Mouse (Mus musculus) kidney, embryonic 15.5 days (tissue): ENCODE results near the gene Lrrc3. TPM values are rescaled to one million over a fixed set of nuclear protein-coding genes. Genes with fewer than 3 reads are reported as not detected.

Source experiments
- ATAC-seq: fragments of 200-750 bp; cut with Nextera tagmentation; replicated peaks from 2 replicates; pipeline ENCODE4 v1.8.0; 2017; ENCODE audit warnings: moderate TSS enrichment; ENCODE audit not compliant: low FRiP score
- H3K27ac ChIP-seq: fragments of 300-500 bp; sonication (generic); 2 replicates; pipeline ENCODE4 v1.5.1; 2015; ENCODE audit warnings: mild to moderate bottlenecking, inconsistent platforms
- H3K27me3 ChIP-seq: fragments of 300-500 bp; sonication (generic); 2 replicates; pipeline ENCODE4 v1.6.1; 2015; ENCODE audit warnings: inconsistent platforms
- H3K36me3 ChIP-seq: fragments of 300-500 bp; sonication (generic); 2 replicates; pipeline ENCODE4 v1.6.1; 2015; ENCODE audit warnings: inconsistent platforms
- H3K4me1 ChIP-seq: fragments of 300-500 bp; sonication (generic); 2 replicates; pipeline ENCODE4 v1.6.1; 2015; ENCODE audit warnings: inconsistent platforms
- H3K4me2 ChIP-seq: fragments of 300-500 bp; sonication (generic); 2 replicates; pipeline ENCODE4 v1.6.1; 2015; ENCODE audit warnings: moderate library complexity, mild to moderate bottlenecking, inconsistent platforms
- H3K4me3 ChIP-seq: fragments of 300-500 bp; sonication (generic); replicated peaks from 2 replicates; pipeline ENCODE4 v1.5.1; 2015; ENCODE audit warnings: mild to moderate bottlenecking, inconsistent platforms
- H3K9ac ChIP-seq: fragments of 300-500 bp; sonication (generic); 2 replicates; pipeline ENCODE4 v1.6.1; 2015; ENCODE audit warnings: mild to moderate bottlenecking, inconsistent platforms
- H3K9me3 ChIP-seq: fragments of 300-500 bp; sonication (generic); replicated peaks from 2 replicates; pipeline ENCODE4 v1.6.1; 2016; ENCODE audit warnings: inconsistent platforms
- WGBS: fragments of 180-500 bp; shearing (Covaris S2); methylation state at CpG from one replicate; pipeline ENCODE4 v1.1.7; 2015; ENCODE audit warnings: mixed read lengths; 5-methylcytosine and 5-hydroxymethylcytosine counted together
- polyA plus RNA-seq: library from polyadenylated mRNA; unstranded; fragments of >200 nt; fragmentation: Nextera tagmentation; extraction: Ambion mirVana; gene quantifications from 2 replicates; pipeline ENCODE4 v1.2.1, GENCODE M21; 2015

Lrrc3 gene
- polyA plus RNA-seq, 1 experiment from 2014 or later, result 4.8 TPM

GRCm38 (mm10) chr10:77900903-77901818, 1.2 kb downstream of the Lrrc3 start:
- H3K4me1 ChIP-seq, result peaks cover 13% of the 10 kb centered on the region
- H3K36me3 ChIP-seq, result no peaks in the 10 kb centered on the region
- peak overlapping the region; percentile 68 for H3K4me3 ChIP-seq
- H3K4me2 ChIP-seq, result peak overlapping the region; percentile 80
- H3K9ac ChIP-seq, result peak overlapping the region; percentile 61
- no peaks in the 10 kb centered on the region for H3K9me3 ChIP-seq
- 0 out of 2 replicates have a peak, but pooled peaks cover 6% of the 10 kb centered on the region for H3K27me3 ChIP-seq
- no peak for ATAC-seq
- 82% methylated on average over 27 of the region's 27 CpGs for WGBS
- no peak overlapping the region for H3K27ac ChIP-seq

- Histone ChIP-seq H3K27me3 (0 out of 2 replicates have a peak, but pooled peaks cover 6% of the 10 kb centered on the region), H3K27ac (no peak overlapping the region), H3K9me3 (no peaks in the 10 kb centered on the region), H3K4me3 (no peak overlapping the region), H3K4me1 (peaks cover 13% of the 10 kb centered on the region), H3K9ac (no peak overlapping the region), H3K4me2 (no peak overlapping the region), H3K36me3 (no peaks in the 10 kb centered on the region)
- no peak for ATAC-seq
- 80% methylated on average over 7 of the region's 7 CpGs for WGBS
Measured at GRCm38 (mm10) chr10:77900126-77900525, 2.2 kb downstream of the Lrrc3 start.

GRCm38 (mm10) chr10:77895562-77895961, 6.8 kb downstream of the Lrrc3 start:
- H3K27me3 ChIP-seq, result no peaks in the 10 kb centered on the region
- no peaks in the 10 kb centered on the region for H3K36me3 ChIP-seq
- H3K9me3 ChIP-seq, result no peaks in the 10 kb centered on the region
- ATAC-seq, result no peak
- H3K27ac ChIP-seq, result no peak overlapping the region
- no peak overlapping the region for H3K4me3 ChIP-seq
- WGBS, result 60% methylated on average over 5 of the region's 5 CpGs
- H3K9ac ChIP-seq, result no peak overlapping the region
- H3K4me1 ChIP-seq, result no peaks in the 10 kb centered on the region
- H3K4me2 ChIP-seq, result no peak overlapping the region

GRCm38 (mm10) chr10:77890987-77891565, 11.3 kb downstream of the Lrrc3 start:
- Histone ChIP-seq H3K4me1 (no peaks in the 10 kb centered on the region), H3K27ac (no peak overlapping the region), H3K9ac (no peak overlapping the region), H3K36me3 (no peaks in the 10 kb centered on the region), H3K27me3 (no peaks in the 10 kb centered on the region), H3K4me3 (no peak overlapping the region), H3K9me3 (no peaks in the 10 kb centered on the region), H3K4me2 (no peak overlapping the region)
- no peak for ATAC-seq
- WGBS, result 85% methylated on average over 8 of the region's 8 CpGs

GRCm38 (mm10) chr10:77886007-77886747, 16.2 kb downstream of the Lrrc3 start:
- H3K27me3 ChIP-seq, result no peaks in the 10 kb centered on the region
- H3K4me2 ChIP-seq, result no peak overlapping the region
- ATAC-seq, result no peak
- H3K4me1 ChIP-seq, result no peaks in the 10 kb centered on the region
- no peak overlapping the region for H3K27ac ChIP-seq
- H3K36me3 ChIP-seq, result no peaks in the 10 kb centered on the region
- 51% methylated on average over 12 of the region's 12 CpGs for WGBS
- H3K9ac ChIP-seq, result no peak overlapping the region
- H3K4me3 ChIP-seq, result no peak overlapping the region
- H3K9me3 ChIP-seq, result no peaks in the 10 kb centered on the region

GRCm38 (mm10) chr10:77882553-77882952, 19.8 kb downstream of the Lrrc3 start:
- H3K9ac ChIP-seq, result no peak overlapping the region
- H3K4me2 ChIP-seq, result no peak overlapping the region
- ATAC-seq, result no peak
- WGBS, result 89% methylated on average over 5 of the region's 5 CpGs
- no peak overlapping the region for H3K27ac ChIP-seq
- no peaks in the 10 kb centered on the region for H3K9me3 ChIP-seq
- no peaks in the 10 kb centered on the region for H3K27me3 ChIP-seq
- no peaks in the 10 kb centered on the region for H3K4me1 ChIP-seq
- H3K36me3 ChIP-seq, result no peaks in the 10 kb centered on the region
- no peak overlapping the region for H3K4me3 ChIP-seq

GRCm38 (mm10) chr10:77880305-77880704, 22.0 kb downstream of the Lrrc3 start:
- Histone ChIP-seq H3K9ac (no peak overlapping the region), H3K4me3 (no peak overlapping the region), H3K27ac (no peak overlapping the region), H3K36me3 (no peaks in the 10 kb centered on the region), H3K27me3 (no peaks in the 10 kb centered on the region), H3K4me2 (no peak overlapping the region), H3K4me1 (no peaks in the 10 kb centered on the region), H3K9me3 (no peaks in the 10 kb centered on the region)
- ATAC-seq, result no peak
- WGBS, result 76% methylated on average over 3 of the region's 3 CpGs

GRCm38 (mm10) chr10:77878985-77879384, 23.4 kb downstream of the Lrrc3 start:
- no peak overlapping the region for H3K4me3 ChIP-seq
- no peaks in the 10 kb centered on the region for H3K27me3 ChIP-seq
- no peak overlapping the region for H3K4me2 ChIP-seq
- no peaks in the 10 kb centered on the region for H3K4me1 ChIP-seq
- no peak for ATAC-seq
- no peak overlapping the region for H3K9ac ChIP-seq
- H3K36me3 ChIP-seq, result no peaks in the 10 kb centered on the region
- H3K9me3 ChIP-seq, result no peaks in the 10 kb centered on the region
- 63% methylated on average over 6 of the region's 6 CpGs for WGBS
- H3K27ac ChIP-seq, result no peak overlapping the region

- Histone ChIP-seq H3K36me3 (no peaks in the 10 kb centered on the region), H3K4me2 (no peak overlapping the region), H3K9me3 (no peaks in the 10 kb centered on the region), H3K4me1 (0 out of 2 replicates have a peak, but pooled peaks cover 3% of the 10 kb centered on the region), H3K27me3 (no peaks in the 10 kb centered on the region), H3K9ac (no peak overlapping the region), H3K4me3 (no peak overlapping the region), H3K27ac (no peak overlapping the region)
- ATAC-seq, result no peak
- WGBS, result 87% methylated on average over 7 of the region's 7 CpGs
Measured at GRCm38 (mm10) chr10:77869651-77870050, 32.7 kb downstream of the Lrrc3 start.

GRCm38 (mm10) chr10:77867546-77867945, 34.8 kb downstream of the Lrrc3 start:
- H3K27ac ChIP-seq, result no peak overlapping the region
- no peaks in the 10 kb centered on the region for H3K9me3 ChIP-seq
- no peak overlapping the region for H3K4me2 ChIP-seq
- H3K4me3 ChIP-seq, result no peak overlapping the region
- no peaks in the 10 kb centered on the region for H3K27me3 ChIP-seq
- H3K4me1 ChIP-seq, result 0 out of 2 replicates have a peak, but pooled peaks cover 6% of the 10 kb centered on the region
- no peak overlapping the region for H3K9ac ChIP-seq
- WGBS, result 4% methylated on average over 1 of the region's 1 CpGs
- no peak for ATAC-seq
- H3K36me3 ChIP-seq, result no peaks in the 10 kb centered on the region

GRCm38 (mm10) chr10:77864762-77865143, 37.6 kb downstream of the Lrrc3 start:
- peak overlapping the region; percentile 33 for H3K4me3 ChIP-seq
- H3K9ac ChIP-seq, result peak overlapping the region; percentile 17; the same call in 1 of the 2 replicates
- 0 out of 2 replicates have a peak, but pooled peaks cover 6% of the 10 kb centered on the region for H3K4me1 ChIP-seq
- no peaks in the 10 kb centered on the region for H3K27me3 ChIP-seq
- no peaks in the 10 kb centered on the region for H3K36me3 ChIP-seq
- 36% methylated on average over 11 of the region's 11 CpGs for WGBS
- no peak overlapping the region for H3K27ac ChIP-seq
- H3K9me3 ChIP-seq, result no peaks in the 10 kb centered on the region
- peak overlapping the region; percentile 58 for H3K4me2 ChIP-seq
- ATAC-seq, result peak; percentile 49
